Mouse (Mus musculus): Measurements from ENCODE around the gene Vps8.
A peak's percentile ranks its signal among the peaks of the same experiment; 100 is the strongest.

- TF ChIP-seq CTCF (IDR thresholded peaks at IDR 0.05; ENCODE audit: low read depth) = peak; percentile 91
- TF ChIP-seq EP300 (optimal IDR thresholded peaks at IDR 0.05) = no peak
These were observed 30.3 kb upstream of the Vps8 start for GRCm38 (mm10) chr16:21392517-21393112.

Data from stomach, postnatal 0 days (tissue).